Mouse (Mus musculus) liver, embryonic 16.5 days (tissue): Measurements from ENCODE around the gene Ssc4d. TPM values are rescaled to one million over a fixed set of nuclear protein-coding genes. Genes with fewer than 3 reads are reported as not detected.

ENCODE experiments used
- ATAC-seq: fragments of 200-750 bp; cut with Nextera tagmentation; 2 replicates; pipeline ENCODE4 v1.8.0; 2017; ENCODE audit warnings: low read depth, mild to moderate bottlenecking, moderate number of reproducible peaks, moderate library complexity
- H3K27ac ChIP-seq: fragments of 300-500 bp; sonication (generic); 2 replicates; pipeline ENCODE4 v1.5.1; 2014; ENCODE audit warnings: mild to moderate bottlenecking, low read length
- H3K27me3 ChIP-seq: fragments of 300-500 bp; sonication (generic); 2 replicates; pipeline ENCODE4 v1.6.1; 2014; ENCODE audit warnings: low read depth, low read length, mixed read lengths; ENCODE audit not compliant: control insufficient read depth, insufficient read depth
- H3K36me3 ChIP-seq: fragments of 300-500 bp; sonication (generic); 2 replicates; pipeline ENCODE4 v1.6.1; 2014; ENCODE audit warnings: mild to moderate bottlenecking; ENCODE audit not compliant: control insufficient read depth, insufficient read depth
- H3K4me1 ChIP-seq: fragments of 300-500 bp; sonication (generic); 2 replicates; pipeline ENCODE4 v1.6.1; 2014; ENCODE audit warnings: low read depth, low read length, mixed read lengths; ENCODE audit not compliant: control insufficient read depth
- H3K4me2 ChIP-seq: fragments of 300-500 bp; sonication (generic); 2 replicates; pipeline ENCODE4 v1.6.1; 2014; ENCODE audit warnings: low read depth, low read length, mixed read lengths
- H3K4me3 ChIP-seq: fragments of 300-500 bp; sonication (generic); 2 replicates; pipeline ENCODE4 v1.5.1; 2014; ENCODE audit warnings: low read depth, mild to moderate bottlenecking, low read length
- H3K9ac ChIP-seq: fragments of 300-500 bp; sonication (generic); 2 replicates; pipeline ENCODE4 v1.6.1; 2014; ENCODE audit warnings: low read depth, low read length
- H3K9me3 ChIP-seq: fragments of 300-500 bp; sonication (generic); replicated peaks from 2 replicates; pipeline ENCODE4 v1.6.1; 2016; ENCODE audit warnings: low read length; ENCODE audit not compliant: control insufficient read depth
- WGBS: fragments of 180-500 bp; shearing (Covaris S2); extraction: QIAGEN DNeasy Blood & Tissue Kit; methylation state at CpG from one replicate; pipeline ENCODE4 v1.1.7; 2014; ENCODE audit not compliant: insufficient replicate concordance; 5-methylcytosine and 5-hydroxymethylcytosine counted together
- polyA plus RNA-seq: library from polyadenylated mRNA; unstranded; fragments of >200 nt; fragmentation: Nextera tagmentation; extraction: Ambion mirVana; gene quantifications from 2 replicates; pipeline ENCODE4 v1.2.1, GENCODE M21; 2015

The Ssc4d gene
- polyA plus RNA-seq, 1 experiment from 2014 or later = 1.5 TPM

- Histone ChIP-seq H3K9ac (no peak overlapping the region), H3K4me2 (no peak overlapping the region), H3K4me1 (no peaks in the 10 kb centered on the region), H3K27me3 (no peaks in the 10 kb centered on the region), H3K4me3 (no peak overlapping the region), H3K36me3 (peaks cover 14% of the 10 kb centered on the region), H3K9me3 (no peaks in the 10 kb centered on the region), H3K27ac (no peak overlapping the region)
- 84% methylated on average over 7 of the region's 7 CpGs for WGBS
- ATAC-seq = no peak
Measured at GRCm38 (mm10) chr5:135923901-135924300, 50.4 kb downstream of the Ssc4d start.

GRCm38 (mm10) chr5:135919902-135920301 is 54.4 kb downstream of the Ssc4d start:
- Histone ChIP-seq H3K4me3 (no peak overlapping the region), H3K4me2 (no peak overlapping the region), H3K9ac (no peak overlapping the region), H3K4me1 (no peaks in the 10 kb centered on the region; the same call in none of the 2 replicates), H3K27me3 (no peaks in the 10 kb centered on the region), H3K9me3 (no peaks in the 10 kb centered on the region), H3K27ac (no peak overlapping the region), H3K36me3 (peaks cover 19% of the 10 kb centered on the region)
- 68% methylated on average over 3 of the region's 3 CpGs for WGBS
- no peak for ATAC-seq

GRCm38 (mm10) chr5:135918593-135918992 is 55.7 kb downstream of the Ssc4d start:
- Histone ChIP-seq H3K4me1 (peaks cover 6% of the 10 kb centered on the region), H3K27me3 (no peaks in the 10 kb centered on the region), H3K4me2 (no peak overlapping the region), H3K27ac (no peak overlapping the region), H3K9me3 (no peaks in the 10 kb centered on the region), H3K9ac (no peak overlapping the region), H3K4me3 (no peak overlapping the region), H3K36me3 (peaks cover 19% of the 10 kb centered on the region)
- no peak for ATAC-seq
- WGBS = 88% methylated on average over 5 of the region's 5 CpGs

GRCm38 (mm10) chr5:135918059-135918437 is 56.3 kb downstream of the Ssc4d start:
- peaks cover 19% of the 10 kb centered on the region for H3K36me3 ChIP-seq
- H3K27ac ChIP-seq = no peak overlapping the region
- H3K27me3 ChIP-seq = no peaks in the 10 kb centered on the region
- H3K4me1 ChIP-seq = peaks cover 11% of the 10 kb centered on the region
- no peak overlapping the region for H3K4me2 ChIP-seq
- WGBS = 75% methylated on average over 5 of the region's 5 CpGs
- no peaks in the 10 kb centered on the region for H3K9me3 ChIP-seq
- H3K9ac ChIP-seq = no peak overlapping the region
- no peak overlapping the region for H3K4me3 ChIP-seq
- no peak for ATAC-seq

- H3K9me3 ChIP-seq = no peaks in the 10 kb centered on the region
- 79% methylated on average over 8 of the region's 8 CpGs for WGBS
- no peak for ATAC-seq
- H3K36me3 ChIP-seq = peaks cover 16% of the 10 kb centered on the region
- H3K4me3 ChIP-seq = no peak overlapping the region
- H3K9ac ChIP-seq = no peak overlapping the region
- H3K27ac ChIP-seq = no peak overlapping the region
- no peaks in the 10 kb centered on the region for H3K27me3 ChIP-seq
- no peak overlapping the region for H3K4me2 ChIP-seq
- peaks cover 11% of the 10 kb centered on the region for H3K4me1 ChIP-seq
Measured at GRCm38 (mm10) chr5:135917327-135918058, 56.8 kb downstream of the Ssc4d start.

- WGBS = 81% methylated on average over 3 of the region's 3 CpGs
- H3K4me1 ChIP-seq = peaks cover 11% of the 10 kb centered on the region
- no peak overlapping the region for H3K9ac ChIP-seq
- no peak overlapping the region for H3K4me3 ChIP-seq
- ATAC-seq = no peak
- H3K27ac ChIP-seq = no peak overlapping the region
- peaks cover 8% of the 10 kb centered on the region for H3K36me3 ChIP-seq
- H3K4me2 ChIP-seq = no peak overlapping the region
- H3K9me3 ChIP-seq = no peaks in the 10 kb centered on the region
- no peaks in the 10 kb centered on the region for H3K27me3 ChIP-seq
Measured at GRCm38 (mm10) chr5:135916601-135917000, 57.7 kb downstream of the Ssc4d start.

- H3K9ac ChIP-seq = no peak overlapping the region
- H3K36me3 ChIP-seq = peaks cover 13% of the 10 kb centered on the region
- H3K9me3 ChIP-seq = no peaks in the 10 kb centered on the region
- H3K4me1 ChIP-seq = peaks cover 11% of the 10 kb centered on the region
- ATAC-seq = no peak
- H3K27me3 ChIP-seq = no peaks in the 10 kb centered on the region
- no peak overlapping the region for H3K4me3 ChIP-seq
- WGBS = 76% methylated on average over 6 of the region's 6 CpGs
- no peak overlapping the region for H3K4me2 ChIP-seq
- no peak overlapping the region for H3K27ac ChIP-seq
Measured at GRCm38 (mm10) chr5:135916051-135916565, 58.2 kb downstream of the Ssc4d start.

- 66% methylated on average over 6 of the region's 6 CpGs for WGBS
- Histone ChIP-seq H3K27ac (peak overlapping the region; percentile 52), H3K4me2 (no peak overlapping the region), H3K4me1 (peaks cover 14% of the 10 kb centered on the region), H3K9me3 (no peaks in the 10 kb centered on the region), H3K36me3 (peaks cover 17% of the 10 kb centered on the region), H3K9ac (no peak overlapping the region), H3K4me3 (no peak overlapping the region), H3K27me3 (no peaks in the 10 kb centered on the region)
- ATAC-seq = peak; percentile 63
Measured at GRCm38 (mm10) chr5:135914156-135914555, 60.2 kb downstream of the Ssc4d start.

- Histone ChIP-seq H3K9me3 (no peaks in the 10 kb centered on the region), H3K4me2 (no peak overlapping the region), H3K36me3 (peaks cover 14% of the 10 kb centered on the region), H3K27me3 (no peaks in the 10 kb centered on the region), H3K4me1 (peaks cover 16% of the 10 kb centered on the region), H3K4me3 (no peak overlapping the region), H3K9ac (no peak overlapping the region), H3K27ac (peak overlapping the region; percentile 17)
- 37% methylated on average over 5 of the region's 5 CpGs for WGBS
- ATAC-seq = no peak
Measured at GRCm38 (mm10) chr5:135913201-135913600, 61.1 kb downstream of the Ssc4d start.
